Mouse (Mus musculus) adrenal gland, postnatal 4 days (tissue): ENCODE data around the gene Qrfp. TPM values are rescaled to one million over a fixed set of nuclear protein-coding genes. Genes with fewer than 3 reads are reported as not detected.

ENCODE experiments used
- DNase-seq, 2 experiments: peaks; one replicate each; pipeline ENCODE4 v3.0.0; 2021 to 2022; ENCODE audit warnings: low spot score in 2 of 2, mixed read lengths in 2 of 2
- total RNA-seq, 2 experiments: library from RNA; stranded (reverse); gene quantifications; 2 replicates each; pipeline ENCODE4 v1.2.3; 2021

Gene Qrfp
- total RNA-seq, 2 experiments from 2014 or later = not detected

- DNase-seq = no peak
Observed at GRCm38 (mm10) chr2:31779258-31779657, 31.1 kb downstream of the Qrfp start.

- no peak for DNase-seq
Observed at GRCm38 (mm10) chr2:31776479-31776878, 33.9 kb downstream of the Qrfp start.

GRCm38 (mm10) chr2:31770781-31771441 is 39.5 kb downstream of the Qrfp start:
- DNase-seq = peak in 1 of 2 experiments; percentile 30

GRCm38 (mm10) chr2:31769631-31770111 is 40.7 kb downstream of the Qrfp start:
- DNase-seq = peak in 1 of 2 experiments; percentile 28

GRCm38 (mm10) chr2:31769115-31769514 is 41.3 kb downstream of the Qrfp start:
- DNase-seq = no peak

- no peak for DNase-seq
Observed at GRCm38 (mm10) chr2:31767815-31768214, 42.6 kb downstream of the Qrfp start.

GRCm38 (mm10) chr2:31767104-31767503 is 43.3 kb downstream of the Qrfp start:
- no peak for DNase-seq

GRCm38 (mm10) chr2:31763271-31763670 is 47.1 kb downstream of the Qrfp start:
- DNase-seq = no peak

GRCm38 (mm10) chr2:31762853-31763252 is 47.5 kb downstream of the Qrfp start:
- DNase-seq = no peak

GRCm38 (mm10) chr2:31762155-31762554 is 48.2 kb downstream of the Qrfp start:
- no peak for DNase-seq

GRCm38 (mm10) chr2:31761585-31761984 is 48.8 kb downstream of the Qrfp start:
- DNase-seq = no peak

- DNase-seq = no peak
Observed at GRCm38 (mm10) chr2:31761115-31761531, 49.3 kb downstream of the Qrfp start.

- no peak for DNase-seq
Observed at GRCm38 (mm10) chr2:31760486-31760885, 49.9 kb downstream of the Qrfp start.

- DNase-seq = peak; percentile 69 to 79
Observed at GRCm38 (mm10) chr2:31759751-31760460, 50.5 kb downstream of the Qrfp start.

GRCm38 (mm10) chr2:31758966-31759365 is 51.4 kb downstream of the Qrfp start:
- DNase-seq = no peak

- DNase-seq = no peak
Observed at GRCm38 (mm10) chr2:31757472-31757871, 52.9 kb downstream of the Qrfp start.

Other genes starting within 250 kb of the Qrfp start
- gene Fubp3, start 237.9 kb downstream of the Qrfp start, total RNA-seq = 10 to 100 TPM; 87.0 to 91.6 TPM
- not detected for gene Prdm12, start 170.5 kb downstream of the Qrfp start, total RNA-seq
- gene Exosc2, start 139.9 kb downstream of the Qrfp start, total RNA-seq = 10 to 100 TPM; 32.9 to 37.4 TPM
- gene Abl1, start 122.2 kb downstream of the Qrfp start, total RNA-seq = 100 to 1,000 TPM; 109 to 112 TPM
- 1 to 10 TPM; 1.1 to 2.2 TPM for gene Fibcd1, start 35.4 kb upstream of the Qrfp start, total RNA-seq
- gene Lamc3, start 76.7 kb upstream of the Qrfp start, total RNA-seq = 10 to 100 TPM; 18.7 to 19.6 TPM
- gene Aif1l, start 139.6 kb upstream of the Qrfp start, total RNA-seq = 10 to 100 TPM; 31.2 to 49.5 TPM
- 10 to 100 TPM; 71.1 to 86.6 TPM for gene Nup214, start 163.9 kb upstream of the Qrfp start, total RNA-seq